Mouse (Mus musculus) limb, embryonic 15.5 days (tissue): Measurements from ENCODE around the gene Olfr507. TPM values are rescaled to one million over a fixed set of nuclear protein-coding genes. Genes with fewer than 3 reads are reported as not detected.

Experiments
- polyA plus RNA-seq: library from polyadenylated mRNA; unstranded; fragments of >200 nt; fragmentation: Nextera tagmentation; extraction: Ambion mirVana; gene quantifications from 2 replicates; pipeline ENCODE4 v1.2.1, GENCODE M21; 2015

Gene Olfr507
- polyA plus RNA-seq, 1 experiment from 2014 or later = not detected

Other genes with a start within 250 kb of the Olfr507 start
- not detected in 2 replicates for gene Olfr495, start 228.6 kb upstream of the Olfr507 start, polyA plus RNA-seq
- not detected in 2 replicates for gene Olfr497, start 201.4 kb upstream of the Olfr507 start, polyA plus RNA-seq
- not detected in 2 replicates for gene Olfr498, start 156.5 kb upstream of the Olfr507 start, polyA plus RNA-seq
- gene Olfr502, start 96.7 kb upstream of the Olfr507 start, polyA plus RNA-seq = not detected in 2 replicates
- gene Olfr503, start 77.3 kb upstream of the Olfr507 start, polyA plus RNA-seq = not detected in 2 replicates
- not detected in 2 replicates for gene Olfr504, start 56.0 kb upstream of the Olfr507 start, polyA plus RNA-seq
- not detected in 2 replicates for gene Olfr506, start 11.0 kb upstream of the Olfr507 start, polyA plus RNA-seq
- not detected in 2 replicates for gene Olfr508, start 8.2 kb downstream of the Olfr507 start, polyA plus RNA-seq
- gene Olfr509, start 30.1 kb downstream of the Olfr507 start, polyA plus RNA-seq = not detected in 2 replicates
- not detected in 2 replicates for gene Olfr510, start 44.6 kb downstream of the Olfr507 start, polyA plus RNA-seq
- not detected in 2 replicates for gene Olfr512, start 91.5 kb downstream of the Olfr507 start, polyA plus RNA-seq
- not detected in 2 replicates for gene Olfr513, start 129.2 kb downstream of the Olfr507 start, polyA plus RNA-seq
- not detected in 2 replicates for gene Olfr514, start 204.2 kb downstream of the Olfr507 start, polyA plus RNA-seq
- gene Olfr516, start 228.7 kb downstream of the Olfr507 start, polyA plus RNA-seq = not detected in 2 replicates